Mouse (Mus musculus) hindbrain, embryonic 14.5 days (tissue): ENCODE measurements at regions not wholly inside any gene's neighbourhood (a gene's known extent, or its start where the extent isn't known, plus 50 kb on each side); places are given as distances from the start of the nearest gene placed in this dataset.

Experiments
- ATAC-seq: fragments of 200-750 bp; cut with Nextera tagmentation; 2 replicates; pipeline ENCODE4 v1.8.0; 2017; ENCODE audit warnings: moderate number of reproducible peaks, mild to moderate bottlenecking, moderate TSS enrichment, moderate library complexity; ENCODE audit not compliant: low FRiP score
- DNase-seq: peaks from one replicate; pipeline ENCODE4 v3.0.0-alpha.2; 2015; ENCODE audit warnings: low spot score
- H3K27ac ChIP-seq: fragments of 300-500 bp; sonication (generic); 2 replicates; pipeline ENCODE4 v1.5.1; 2014; ENCODE audit warnings: mild to moderate bottlenecking, moderate library complexity
- H3K27me3 ChIP-seq: fragments of 300-500 bp; sonication (generic); 2 replicates; pipeline ENCODE4 v1.6.1; 2014; ENCODE audit warnings: mild to moderate bottlenecking, low read length, mixed read lengths; ENCODE audit not compliant: control insufficient read depth, insufficient read depth
- H3K36me3 ChIP-seq: fragments of 300-500 bp; sonication (generic); replicated peaks from 2 replicates; pipeline ENCODE4 v1.6.1; 2014; ENCODE audit not compliant: control insufficient read depth, insufficient read depth
- H3K4me1 ChIP-seq: fragments of 300-500 bp; sonication (generic); replicated peaks from 2 replicates; pipeline ENCODE4 v1.6.1; 2014; ENCODE audit warnings: antibody characterized with exemption, low read length, mixed read lengths; ENCODE audit not compliant: control insufficient read depth, insufficient read depth
- H3K4me2 ChIP-seq: fragments of 300-500 bp; sonication (generic); replicated peaks from 2 replicates; pipeline ENCODE4 v1.6.1; 2014; ENCODE audit warnings: mild to moderate bottlenecking, moderate library complexity
- H3K4me3 ChIP-seq: fragments of 300-500 bp; sonication (generic); replicated peaks from 2 replicates; pipeline ENCODE4 v1.5.1; 2014; ENCODE audit warnings: mild to moderate bottlenecking, low read length
- H3K9ac ChIP-seq: fragments of 300-500 bp; sonication (generic); 2 replicates; pipeline ENCODE4 v1.6.1; 2014
- H3K9me3 ChIP-seq: fragments of 300-500 bp; sonication (generic); 2 replicates; pipeline ENCODE4 v1.6.1; 2016; ENCODE audit warnings: low read length; ENCODE audit not compliant: control insufficient read depth
- WGBS: fragments of 180-500 bp; shearing (Covaris S2); extraction: QIAGEN DNeasy Blood & Tissue Kit; methylation state at CpG from one replicate; pipeline ENCODE4 v1.1.7; 2014; 5-methylcytosine and 5-hydroxymethylcytosine counted together

DNA sequence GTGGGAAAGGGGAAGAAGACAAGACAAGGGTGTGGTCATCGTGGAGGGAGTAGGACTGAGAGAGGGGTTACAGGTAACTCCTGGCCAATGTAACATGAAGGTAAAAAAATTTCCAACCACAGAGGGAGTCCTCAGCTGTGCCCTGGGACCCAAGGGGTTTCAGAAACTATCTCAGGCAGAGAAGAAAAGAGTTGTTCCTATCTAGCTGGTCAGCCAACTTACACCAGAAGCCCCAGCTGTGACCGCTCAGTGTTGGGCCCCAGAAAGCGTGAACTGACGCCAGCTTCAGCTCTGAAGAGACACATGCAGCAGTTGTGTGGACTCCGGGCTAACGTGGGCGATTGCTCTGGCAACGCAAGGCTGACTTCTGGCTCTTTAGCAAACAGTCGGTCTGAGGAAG, 52.2 kb downstream of the Rhob start:
- H3K27ac ChIP-seq = no peak overlapping the region
- H3K9ac ChIP-seq = no peak overlapping the region
- no peak for DNase-seq
- H3K27me3 ChIP-seq = no peaks in the 10 kb centered on the region; the same call in 1 of the 2 replicates
- no peak overlapping the region for H3K4me3 ChIP-seq
- H3K4me1 ChIP-seq = peaks cover 6% of the 10 kb centered on the region; the same call in 1 of the 2 replicates
- no peak overlapping the region for H3K4me2 ChIP-seq
- no peaks in the 10 kb centered on the region for H3K9me3 ChIP-seq
- ATAC-seq = no peak
- WGBS = 90% methylated on average over 9 of the region's 9 CpGs
- H3K36me3 ChIP-seq = no peaks in the 10 kb centered on the region

DNA sequence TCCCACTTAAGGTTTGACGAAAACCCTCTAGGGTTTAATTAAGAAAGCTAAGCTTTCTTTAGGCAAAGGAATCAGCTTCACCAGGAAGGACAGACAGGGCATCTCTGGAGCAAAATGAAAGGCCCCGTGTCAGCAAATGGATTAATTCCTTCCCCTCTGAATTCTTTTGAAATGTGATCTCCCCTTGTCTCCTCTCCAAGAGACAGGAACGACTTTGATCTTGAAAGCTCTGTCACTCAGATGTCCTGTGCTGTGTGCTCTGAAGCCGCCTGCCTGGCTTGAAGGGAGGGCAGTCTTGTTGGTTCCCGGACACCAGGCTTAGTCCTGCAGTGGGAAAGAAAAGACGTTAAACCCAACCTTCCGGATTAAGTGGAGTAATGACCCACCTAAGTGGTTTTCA, 52.8 kb downstream of the Rhob start:
- DNase-seq (no peak), ATAC-seq (no peak)
- WGBS = 14% methylated on average over 7 of the region's 7 CpGs
- Histone ChIP-seq H3K4me2 (no peak overlapping the region), H3K4me3 (no peak overlapping the region), H3K9me3 (no peaks in the 10 kb centered on the region), H3K4me1 (peaks cover 4% of the 10 kb centered on the region; the same call in 1 of the 2 replicates), H3K36me3 (no peaks in the 10 kb centered on the region), H3K9ac (no peak overlapping the region), H3K27me3 (no peaks in the 10 kb centered on the region; the same call in 1 of the 2 replicates), H3K27ac (no peak overlapping the region)

DNA sequence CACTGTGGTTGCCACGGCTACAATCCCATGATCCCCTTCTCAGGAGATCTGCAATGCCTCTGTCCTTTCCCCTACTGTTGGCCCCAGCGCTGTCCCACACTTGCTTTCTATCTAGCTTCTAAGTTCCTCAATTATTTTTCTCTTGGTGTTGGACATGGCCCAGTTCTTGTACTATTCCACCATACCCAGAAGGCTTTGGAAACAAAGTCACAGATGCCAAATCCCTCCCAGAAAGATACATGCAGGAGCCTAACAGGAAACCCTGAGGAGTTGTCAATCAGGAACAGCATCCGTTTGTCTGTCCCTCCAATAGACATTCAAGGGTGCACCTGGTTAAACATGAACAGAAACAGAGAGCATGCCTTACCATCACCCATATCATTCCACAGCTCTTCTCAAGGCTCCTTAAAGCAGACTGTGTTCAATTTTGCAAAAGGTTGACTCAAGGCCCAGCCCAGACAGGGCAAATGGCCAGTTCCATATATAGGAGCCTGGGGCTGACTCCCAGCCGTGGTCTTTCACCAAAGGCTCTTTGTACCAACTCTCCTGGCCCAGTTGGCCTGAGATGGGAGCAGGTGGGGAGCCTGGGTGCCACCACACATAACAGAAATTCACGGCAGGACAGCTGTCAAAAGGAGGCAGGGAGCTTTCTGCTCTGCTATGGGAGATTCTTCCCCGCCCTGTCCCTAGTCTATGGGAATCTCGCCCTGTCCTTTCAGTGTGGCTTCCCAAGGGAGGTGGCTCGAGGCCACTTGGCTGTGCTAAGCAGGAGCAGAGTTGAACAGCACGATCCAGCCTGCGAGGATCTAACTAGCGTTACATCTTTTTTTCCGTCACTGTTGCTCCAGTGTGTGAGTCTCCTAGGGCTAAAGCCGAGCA, 54.6 kb downstream of the Rhob start:
- no peak overlapping the region for H3K4me3 ChIP-seq
- ATAC-seq (no peak), DNase-seq (no peak)
- H3K4me1 ChIP-seq = no peaks in the 10 kb centered on the region
- no peak overlapping the region for H3K27ac ChIP-seq
- no peak overlapping the region for H3K9ac ChIP-seq
- no peaks in the 10 kb centered on the region for H3K9me3 ChIP-seq
- H3K27me3 ChIP-seq = no peaks in the 10 kb centered on the region; the same call in 1 of the 2 replicates
- WGBS = 73% methylated on average over 13 of the region's 13 CpGs
- no peaks in the 10 kb centered on the region for H3K36me3 ChIP-seq
- no peak overlapping the region for H3K4me2 ChIP-seq

DNA sequence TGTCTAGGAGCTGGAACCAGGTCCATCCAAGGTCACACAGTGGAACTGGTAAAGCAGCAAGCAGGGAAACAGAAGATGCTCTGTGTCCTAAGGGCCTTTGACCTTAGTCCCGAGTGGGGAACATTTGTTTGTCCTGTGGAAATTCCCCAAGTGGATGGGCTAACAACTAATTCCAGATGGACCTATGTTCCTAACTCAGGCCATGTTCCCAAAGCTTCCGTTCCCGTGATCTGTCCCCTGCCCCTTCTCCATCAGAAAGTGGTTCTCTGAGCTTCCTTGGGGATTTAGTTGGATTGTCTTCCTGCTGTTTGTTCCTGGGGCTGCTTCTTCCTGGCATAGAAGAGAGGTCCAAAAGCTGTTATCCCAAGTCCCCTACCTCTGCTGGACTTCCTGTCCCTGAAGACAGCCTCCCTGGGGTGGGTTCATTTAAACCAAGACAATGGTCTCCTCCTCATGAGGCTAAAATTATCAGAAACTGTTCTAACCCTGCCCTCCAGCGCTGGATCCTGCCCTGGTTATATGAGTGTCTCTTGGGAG, 55.8 kb downstream of the Rhob start:
- no peaks in the 10 kb centered on the region; the same call in 1 of the 2 replicates for H3K27me3 ChIP-seq
- H3K9me3 ChIP-seq = no peaks in the 10 kb centered on the region
- H3K4me1 ChIP-seq = no peaks in the 10 kb centered on the region
- H3K36me3 ChIP-seq = no peaks in the 10 kb centered on the region
- WGBS = 62% methylated on average over 4 of the region's 4 CpGs
- no peak overlapping the region for H3K9ac ChIP-seq
- no peak overlapping the region for H3K4me3 ChIP-seq
- no peak overlapping the region for H3K4me2 ChIP-seq
- DNase-seq = no peak
- H3K27ac ChIP-seq = no peak overlapping the region
- no peak for ATAC-seq

DNA sequence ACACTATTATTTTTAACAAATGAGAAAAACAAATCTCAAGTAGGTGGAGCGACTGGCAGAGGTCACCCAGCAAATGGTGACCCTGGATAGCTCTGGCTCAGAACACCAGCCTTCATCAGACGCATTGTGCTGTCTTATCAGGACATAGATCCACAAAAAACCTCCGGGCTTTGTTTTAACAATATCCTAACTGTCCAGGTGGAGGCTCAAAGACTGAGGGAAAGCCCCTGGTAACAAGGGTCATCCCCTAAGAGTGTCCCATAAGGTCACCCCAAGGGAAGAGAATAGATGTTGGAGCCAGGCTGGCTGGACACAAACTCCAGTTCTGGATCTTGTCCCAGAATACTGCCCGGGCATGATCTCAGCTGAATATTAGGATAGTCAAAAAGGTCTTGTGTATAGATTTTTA, 56.6 kb downstream of the Rhob start:
- ATAC-seq (no peak), DNase-seq (no peak)
- Histone ChIP-seq H3K9me3 (no peaks in the 10 kb centered on the region), H3K36me3 (no peaks in the 10 kb centered on the region), H3K27me3 (no peaks in the 10 kb centered on the region; the same call in 1 of the 2 replicates), H3K4me2 (no peak overlapping the region), H3K9ac (no peak overlapping the region), H3K27ac (no peak overlapping the region), H3K4me1 (no peaks in the 10 kb centered on the region), H3K4me3 (no peak overlapping the region)
- WGBS = 94% methylated on average over 4 of the region's 4 CpGs

DNA sequence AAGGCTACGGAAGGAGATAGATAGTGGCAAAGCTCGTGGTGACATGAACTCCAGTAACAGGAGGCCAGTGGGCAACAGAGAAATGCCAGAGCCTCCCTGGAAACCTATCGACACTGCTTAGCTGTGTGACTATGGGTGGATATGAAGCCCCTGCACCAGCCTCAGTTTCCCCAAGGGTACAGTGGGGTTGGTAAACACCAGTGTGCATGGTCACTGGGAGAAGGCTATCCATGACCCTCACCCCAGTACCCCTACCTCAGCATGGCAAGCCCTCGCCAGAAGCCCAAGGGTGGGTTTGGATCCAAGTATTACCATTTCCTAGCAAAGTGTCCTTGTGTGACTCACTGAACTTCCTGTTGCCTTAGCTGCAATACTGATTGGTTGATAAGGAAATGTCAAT, 58.5 kb downstream of the Rhob start:
- ATAC-seq = no peak
- no peak overlapping the region for H3K4me2 ChIP-seq

DNA sequence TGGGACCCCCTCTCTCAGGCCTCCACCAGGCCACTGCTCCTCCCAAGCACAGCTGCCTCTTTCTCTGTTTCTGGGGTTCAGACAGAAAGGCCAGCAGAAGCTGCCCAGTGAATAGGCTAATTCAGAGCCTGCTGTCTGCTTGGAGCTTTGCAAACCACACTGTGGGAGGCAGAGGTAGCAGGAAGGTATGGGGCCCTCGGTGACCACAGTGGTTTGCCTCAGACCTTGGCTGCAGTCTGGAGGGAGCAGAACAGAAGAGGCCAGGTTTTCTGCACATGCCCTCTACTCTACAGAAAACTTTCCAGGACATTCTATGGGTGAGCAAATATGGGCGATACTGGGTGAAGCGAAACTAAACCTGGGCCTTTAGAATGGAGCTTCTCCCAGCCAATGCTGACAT, 59.4 kb downstream of the Rhob start:
- H3K4me2 ChIP-seq = no peak overlapping the region
- no peak overlapping the region for H3K27ac ChIP-seq
- no peaks in the 10 kb centered on the region for H3K4me1 ChIP-seq
- no peak overlapping the region for H3K4me3 ChIP-seq
- H3K9me3 ChIP-seq = no peaks in the 10 kb centered on the region
- DNase-seq (no peak), ATAC-seq (no peak)
- WGBS = 90% methylated on average over 3 of the region's 3 CpGs
- H3K36me3 ChIP-seq = no peaks in the 10 kb centered on the region
- no peaks in the 10 kb centered on the region for H3K27me3 ChIP-seq
- H3K9ac ChIP-seq = no peak overlapping the region

More for the DNA sequence above, 58.5 kb downstream of the Rhob start:
- no peak overlapping the region for H3K9ac ChIP-seq
- no peaks in the 10 kb centered on the region for H3K4me1 ChIP-seq
- H3K27ac ChIP-seq = no peak overlapping the region
- WGBS = 91% methylated on average over 4 of the region's 4 CpGs
- H3K27me3 ChIP-seq = no peaks in the 10 kb centered on the region
- no peak for DNase-seq
- H3K9me3 ChIP-seq = no peaks in the 10 kb centered on the region
- no peak overlapping the region for H3K4me3 ChIP-seq
- no peaks in the 10 kb centered on the region for H3K36me3 ChIP-seq

DNA sequence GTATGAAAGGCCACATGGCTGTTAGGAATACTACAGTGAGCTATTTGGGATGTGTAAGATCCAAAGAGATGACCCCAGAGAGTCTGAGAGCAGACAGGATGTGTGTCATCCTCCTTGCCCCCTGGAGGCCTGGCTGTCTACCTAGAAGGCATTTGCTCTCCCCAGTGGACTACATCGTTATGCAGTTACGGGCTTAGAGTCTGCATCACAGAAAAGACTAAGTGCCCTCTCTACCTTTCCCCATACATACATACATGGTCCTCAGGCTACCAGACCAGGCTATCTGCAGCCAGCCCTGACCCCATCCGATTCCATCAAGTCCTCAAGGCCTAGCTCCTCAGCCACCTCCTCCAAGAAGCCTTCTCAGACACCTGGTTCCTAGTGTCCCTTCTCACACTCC, 59.9 kb downstream of the Rhob start:
- H3K27ac ChIP-seq = no peak overlapping the region
- no peak overlapping the region for H3K4me3 ChIP-seq
- H3K4me1 ChIP-seq = no peaks in the 10 kb centered on the region
- H3K4me2 ChIP-seq = no peak overlapping the region
- ATAC-seq (no peak), DNase-seq (no peak)
- 71% methylated on average over 3 of the region's 3 CpGs for WGBS
- H3K9ac ChIP-seq = no peak overlapping the region
- no peaks in the 10 kb centered on the region for H3K36me3 ChIP-seq
- no peaks in the 10 kb centered on the region for H3K27me3 ChIP-seq
- H3K9me3 ChIP-seq = no peaks in the 10 kb centered on the region

DNA sequence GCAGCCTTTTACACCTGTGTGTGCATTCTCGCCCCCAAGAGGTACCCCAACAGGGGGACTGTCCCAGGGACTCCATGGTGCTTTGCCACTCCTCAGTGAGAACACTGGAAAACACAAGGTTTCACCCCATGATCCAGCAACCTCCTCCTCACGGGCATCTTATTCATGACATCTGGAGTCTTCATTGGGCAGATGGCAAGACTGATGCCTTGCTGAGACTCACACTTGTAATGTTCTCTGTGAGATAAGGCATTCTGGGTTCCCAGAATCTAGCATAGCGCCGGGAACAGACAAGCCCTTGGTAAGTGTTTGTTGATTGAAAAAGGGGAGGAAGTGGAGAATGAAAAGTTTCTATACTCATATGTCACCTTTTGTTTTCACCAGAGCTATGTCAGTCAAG, 60.3 kb downstream of the Rhob start:
- Histone ChIP-seq H3K36me3 (no peaks in the 10 kb centered on the region), H3K9me3 (no peaks in the 10 kb centered on the region), H3K9ac (no peak overlapping the region), H3K27me3 (no peaks in the 10 kb centered on the region), H3K27ac (no peak overlapping the region), H3K4me3 (no peak overlapping the region), H3K4me1 (no peaks in the 10 kb centered on the region), H3K4me2 (no peak overlapping the region)
- ATAC-seq = no peak
- no peak for DNase-seq
- 75% methylated on average over 4 of the region's 4 CpGs for whole genome bisulfite sequencing
